Mouse (Mus musculus) embryonic fibroblast, embryonic 13.5 days (primary cell): ENCODE results near the gene Zswim1. TPM values are rescaled to one million over a fixed set of nuclear protein-coding genes. Genes with fewer than 3 reads are reported as not detected.
"Not testable (repeated sequence)": the region's sequence is repeated elsewhere in the genome, so short reads cannot be mapped to it uniquely, and the experiment has no call there.

Experiments used
- H3K27ac ChIP-seq: 2 replicates; pipeline ENCODE4 v1.5.1; 2012; ENCODE audit warnings: low read length, control low read depth, inconsistent platforms; ENCODE audit not compliant: insufficient read depth
- H3K4me1 ChIP-seq: 2 replicates; pipeline ENCODE4 v1.6.1; 2011; ENCODE audit warnings: low read length; ENCODE audit not compliant: control insufficient read depth, insufficient read depth
- H3K4me3 ChIP-seq: 2 replicates; pipeline ENCODE4 v1.5.1; 2011; ENCODE audit warnings: mild to moderate bottlenecking, control low read depth, low read length; ENCODE audit not compliant: insufficient read depth
- CTCF ChIP-seq: IDR thresholded peaks from 2 replicates; pipeline ENCODE4 v1.5.1; 2011; ENCODE audit warnings: mild to moderate bottlenecking, control low read depth, low read length, moderate library complexity, borderline replicate concordance; ENCODE audit not compliant: insufficient read depth
- POLR2A ChIP-seq: IDR thresholded peaks from 2 replicates; pipeline ENCODE4 v1.6.1; 2011; ENCODE audit warnings: low read depth, mild to moderate bottlenecking, control low read depth, low read length, moderate library complexity
- polyA plus RNA-seq: library from polyadenylated mRNA; stranded (reverse); fragments of >200 nt; gene quantifications from 2 replicates; pipeline ENCODE4 v1.2.4, GENCODE M21; 2011; ENCODE audit warnings: low read depth; ENCODE audit not compliant: missing spikeins, insufficient read length

Zswim1 gene
- polyA plus RNA-seq, 1 experiment: 10.1 TPM

DNA sequence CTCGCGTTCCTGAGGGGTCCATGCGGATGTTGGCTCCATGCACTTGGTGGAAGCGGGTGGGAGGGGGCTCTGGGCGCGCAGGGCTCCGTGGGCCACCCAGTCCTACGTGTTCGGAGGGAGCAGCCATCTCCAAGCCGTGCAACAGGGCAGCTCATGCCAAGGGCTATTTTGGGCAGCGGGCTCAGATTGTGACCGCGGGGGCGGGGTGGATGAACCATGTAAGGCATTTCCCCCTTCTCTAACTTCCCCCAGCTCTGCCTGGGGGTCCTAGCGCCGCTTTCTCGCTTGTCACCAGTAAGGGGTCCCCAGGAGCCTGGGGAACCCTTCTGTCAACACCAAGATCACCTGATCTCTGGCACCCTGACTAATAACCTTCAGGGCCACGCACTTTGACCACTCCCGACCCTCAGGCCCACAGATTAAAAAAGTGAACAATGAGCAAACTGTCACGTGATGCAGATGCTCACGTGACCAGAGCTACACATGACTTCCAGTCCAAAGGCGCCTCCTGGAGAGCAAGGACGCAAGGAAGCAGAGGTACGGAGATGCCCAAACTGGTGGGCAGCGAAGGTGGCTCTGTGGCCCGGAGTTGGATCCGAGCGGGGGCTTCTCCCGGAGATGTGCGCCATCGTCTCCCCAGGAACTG is 11.0 kb downstream of the Zswim1 start, which contains the start of gene Neurl2:
Gene Neurl2 (minus strand): TSS at position 143 of the 646 bp plus-strand sequence.
- TF ChIP-seq CTCF: 0 out of 2 replicates have a peak, but pooled peaks have one; percentile 10
- TF ChIP-seq POLR2A: peak; percentile 87
- no peaks in the 10 kb centered on the region; the same call in 1 of the 2 replicates for H3K4me1 ChIP-seq
- peak within 1 kb of the TSS; percentile 82 for H3K4me3 ChIP-seq
- H3K27ac ChIP-seq: peak within 1 kb of the TSS; percentile 85

DNA sequence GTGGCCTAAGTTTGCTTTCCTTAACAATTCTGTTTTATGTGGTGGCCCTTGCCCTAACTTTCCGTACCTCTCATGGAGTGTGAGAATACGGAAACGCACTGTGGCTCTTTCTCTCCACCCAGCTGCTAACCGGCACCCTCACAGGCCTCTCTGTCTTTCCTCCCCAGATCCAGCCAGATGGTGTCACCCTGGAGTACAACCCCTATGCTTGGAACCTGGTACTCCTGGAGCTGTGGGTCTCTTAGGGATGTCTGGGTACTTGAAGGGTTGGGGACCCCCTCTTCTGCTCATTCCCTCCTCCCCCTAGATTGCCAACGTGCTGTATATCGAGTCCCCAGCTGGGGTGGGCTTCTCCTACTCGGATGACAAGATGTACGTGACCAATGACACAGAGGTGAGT is 12.0 kb downstream of the Zswim1 start:
- H3K27ac ChIP-seq: peak overlapping the region; percentile 43
- H3K4me1 ChIP-seq: no peaks in the 10 kb centered on the region; the same call in 1 of the 2 replicates

DNA sequence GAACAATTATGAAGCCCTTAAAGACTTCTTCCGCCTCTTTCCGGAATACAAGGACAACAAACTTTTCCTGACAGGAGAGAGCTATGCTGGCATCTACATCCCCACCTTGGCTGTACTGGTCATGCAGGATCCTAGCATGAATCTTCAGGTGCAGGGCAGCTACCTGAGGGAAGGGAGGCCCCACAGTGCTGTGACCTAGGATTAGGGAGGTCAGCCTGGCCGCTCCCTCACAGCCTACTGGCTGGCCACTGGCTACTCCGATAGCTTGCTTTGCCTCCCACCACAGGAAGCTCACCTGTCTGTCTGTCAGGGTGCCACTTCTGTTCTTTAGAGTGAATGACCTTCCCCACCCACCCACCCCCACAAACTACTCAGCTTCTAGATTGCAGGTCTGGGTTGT is 12.7 kb downstream of the Zswim1 start:
- no peaks in the 10 kb centered on the region; the same call in 1 of the 2 replicates for H3K4me1 ChIP-seq
- no peak overlapping the region for H3K27ac ChIP-seq
- no peak for TF ChIP-seq POLR2A
- no peak for TF ChIP-seq CTCF
- H3K4me3 ChIP-seq: no peak overlapping the region

More for the DNA sequence above, 12.0 kb downstream of the Zswim1 start:
- H3K4me3 ChIP-seq: peak overlapping the region; percentile 82
- TF ChIP-seq POLR2A (0 out of 2 replicates have a peak, but pooled peaks have one; percentile 20), CTCF (0 out of 2 replicates have a peak, but pooled peaks have one; percentile 8)

DNA sequence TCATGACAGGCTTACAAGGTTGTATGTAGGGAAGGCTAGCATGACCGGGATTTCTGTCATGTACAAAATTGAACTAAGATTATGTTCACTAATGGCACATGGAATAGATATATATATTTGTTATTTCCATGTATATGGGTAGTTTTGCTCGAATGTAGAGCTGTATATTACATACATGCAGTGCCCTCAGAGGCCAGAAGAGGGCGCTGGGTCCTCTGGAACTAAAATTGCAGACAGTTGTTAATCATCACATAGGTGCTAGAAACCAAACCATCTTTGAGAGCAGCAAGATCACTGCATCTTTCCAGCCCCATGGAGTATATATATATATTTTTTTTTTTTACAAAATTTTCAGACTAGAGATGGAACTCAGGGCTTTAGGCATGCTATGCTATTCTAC is 23.3 kb downstream of the Zswim1 start:
- H3K27ac ChIP-seq: no peak overlapping the region
- no peak overlapping the region for H3K4me3 ChIP-seq
- TF ChIP-seq CTCF: no peak
- TF ChIP-seq POLR2A: no peak
- H3K4me1 ChIP-seq: no peaks in the 10 kb centered on the region

DNA sequence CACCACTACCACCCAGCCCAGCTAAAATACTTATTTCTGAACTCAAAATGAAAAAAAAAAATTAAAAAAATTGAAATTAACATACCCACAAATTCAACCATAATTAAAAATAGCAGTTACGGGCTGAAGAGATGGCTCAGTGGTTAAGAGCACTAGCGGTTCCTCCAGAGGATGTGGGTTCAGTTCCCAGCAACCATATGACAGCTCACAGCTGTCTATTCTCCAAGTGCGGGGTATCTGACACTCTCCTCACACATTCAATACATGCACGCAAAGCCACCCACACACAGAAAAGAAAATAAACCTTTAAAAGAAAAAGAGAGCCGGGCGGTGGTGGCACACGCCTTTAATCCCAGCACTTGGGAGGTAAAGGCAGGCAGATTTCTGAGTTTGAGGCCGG is 27.6 kb downstream of the Zswim1 start:
- no peak for TF ChIP-seq CTCF
- TF ChIP-seq POLR2A: no peak
- H3K27ac ChIP-seq: no peak overlapping the region
- no peak overlapping the region for H3K4me3 ChIP-seq
- H3K4me1 ChIP-seq: no peaks in the 10 kb centered on the region

DNA sequence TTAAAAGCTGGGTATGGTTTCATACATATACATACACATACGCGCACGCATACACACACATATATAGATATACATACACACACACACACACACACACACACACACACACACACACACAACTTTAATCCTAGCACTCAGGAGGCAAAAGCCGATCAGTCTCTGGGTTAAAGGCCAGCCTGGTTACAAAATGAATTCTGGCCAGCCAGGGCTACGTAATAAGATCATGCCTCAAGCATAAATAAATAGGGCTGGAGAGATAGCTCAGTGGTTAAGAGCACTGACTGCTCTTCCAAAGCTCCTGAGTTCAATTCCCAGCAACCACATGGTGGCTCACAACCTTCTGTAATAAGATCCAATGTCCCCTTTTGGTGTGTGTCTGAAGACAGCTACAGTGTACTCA is 33.1 kb downstream of the Zswim1 start:
- not testable (repeated sequence) for H3K27ac ChIP-seq, H3K4me1 ChIP-seq, H3K4me3 ChIP-seq

DNA sequence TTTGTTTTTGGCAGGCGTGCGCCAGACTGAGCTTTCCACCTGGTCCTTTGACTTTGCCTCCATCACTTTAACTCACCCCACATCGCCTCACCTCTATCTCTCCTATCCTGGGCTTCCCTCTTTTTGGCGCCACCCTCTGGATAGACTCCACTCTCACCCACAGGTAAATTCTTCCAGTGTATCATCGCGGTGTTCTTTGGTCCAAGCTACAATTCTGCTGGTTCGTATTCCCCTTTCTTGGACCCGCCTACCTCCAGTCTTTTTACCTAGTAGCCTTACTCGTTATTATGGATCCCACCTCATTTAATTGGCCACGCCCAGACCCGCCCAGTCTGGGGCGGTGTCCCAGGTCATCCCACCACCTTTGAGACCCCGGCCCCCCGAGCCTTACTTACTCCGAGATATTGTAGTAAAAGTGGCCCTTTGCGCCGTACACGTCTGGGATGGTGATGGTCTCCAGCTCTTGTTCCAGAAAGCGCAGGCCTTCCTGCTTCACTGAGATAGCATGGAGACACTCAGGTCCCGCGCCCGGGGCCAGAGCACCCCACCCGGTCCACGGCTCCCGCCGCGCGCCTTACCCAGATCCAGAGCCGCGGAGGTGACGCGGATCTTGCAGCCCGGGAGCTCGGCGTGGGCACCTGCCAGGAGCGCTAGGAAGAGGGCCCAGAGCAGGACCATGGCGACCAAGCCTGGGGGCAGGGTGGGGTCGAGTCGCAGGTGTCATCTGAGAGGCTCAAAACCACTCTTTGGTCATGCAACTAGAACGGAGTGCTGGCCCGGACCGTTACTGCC is 34.0 kb downstream of the Zswim1 start:
- H3K4me1 ChIP-seq: peaks cover under 1% of the 10 kb centered on the region; the same call in 1 of the 2 replicates
- H3K27ac ChIP-seq: no peak overlapping the region
- no peak for TF ChIP-seq CTCF
- no peak for TF ChIP-seq POLR2A
- peak overlapping the region; percentile 66 for H3K4me3 ChIP-seq

DNA sequence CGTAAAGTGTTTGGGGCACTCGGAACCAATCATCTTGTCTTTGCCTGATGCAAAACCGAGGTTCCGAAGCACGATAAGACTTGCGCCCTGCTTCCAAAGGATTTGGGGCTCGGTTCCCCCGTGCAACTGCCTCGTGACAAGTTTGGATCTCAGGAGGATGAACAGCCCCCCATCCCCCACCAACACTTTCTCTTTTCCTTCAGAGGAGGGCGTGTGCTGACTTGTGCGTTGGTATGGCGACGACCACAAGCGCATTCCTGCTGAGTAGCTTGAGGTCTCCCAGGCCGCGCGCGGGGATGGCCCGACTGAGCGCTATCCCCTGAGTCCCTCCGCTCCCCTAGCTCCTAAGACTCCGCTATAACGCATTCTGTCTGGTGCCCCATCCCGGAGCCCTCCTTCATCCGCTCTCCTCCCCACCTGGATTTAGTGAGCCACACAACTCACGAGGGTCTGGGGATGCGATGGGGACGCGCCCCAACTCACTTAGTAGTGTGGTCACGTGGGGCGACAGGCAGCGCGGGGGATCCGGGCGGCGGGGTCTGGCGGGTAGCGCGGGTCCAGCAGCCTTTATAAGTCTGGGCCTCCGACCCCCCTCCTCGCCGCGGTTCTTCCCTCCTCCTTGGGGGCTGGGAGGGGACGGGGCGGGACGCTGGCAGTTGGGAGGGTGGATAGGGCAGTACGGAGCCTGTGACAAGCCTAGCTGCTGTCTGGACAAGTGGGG is 34.8 kb downstream of the Zswim1 start, which contains the start of gene Pltp:
Gene Pltp (minus strand): TSS at position 611 of the 721 bp plus-strand sequence.
- peak within 1 kb of the TSS; percentile 66 for H3K4me3 ChIP-seq
- TF ChIP-seq POLR2A (peak; percentile 65), CTCF (no peak)
- peaks cover 5% of the 10 kb centered on the region; the same call in 1 of the 2 replicates for H3K4me1 ChIP-seq
- H3K27ac ChIP-seq: 0 out of 2 replicates have a peak within 1 kb of the TSS, but pooled peaks have one; percentile 7

DNA sequence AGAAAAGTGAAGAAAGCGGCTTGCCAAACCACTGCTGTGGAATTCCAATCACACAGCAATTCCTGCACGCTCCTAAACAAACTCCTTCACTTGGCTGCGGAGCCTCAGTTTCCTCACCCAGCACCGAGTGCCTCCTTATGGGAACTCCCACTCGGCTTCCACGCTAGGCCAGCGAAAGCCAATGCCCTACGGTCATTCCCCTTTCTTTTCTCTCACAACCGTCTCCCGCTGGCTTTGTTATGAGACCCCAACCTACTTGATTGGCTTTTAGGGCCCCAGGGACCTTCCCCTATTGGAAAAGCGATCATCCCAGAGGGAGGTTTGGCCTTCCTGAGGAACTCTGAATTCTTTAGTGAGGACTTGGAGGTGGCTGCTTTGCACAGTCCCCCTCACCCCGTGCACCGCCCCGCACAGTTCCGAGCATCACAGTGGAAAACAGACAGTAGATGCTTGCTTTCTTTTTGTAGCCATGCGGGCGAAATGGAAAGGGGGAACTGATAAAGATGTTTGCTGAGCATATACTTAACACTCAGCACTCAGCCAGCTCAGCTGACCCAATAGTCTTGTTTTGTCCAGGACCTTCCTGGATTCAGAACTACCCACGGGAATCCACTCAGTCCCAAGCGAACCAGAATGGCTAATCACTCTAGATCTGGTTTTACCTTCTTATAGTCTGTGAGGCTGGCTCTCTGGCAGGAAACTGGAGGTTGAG is 35.5 kb downstream of the Zswim1 start:
- Histone ChIP-seq H3K27ac (0 out of 2 replicates have a peak overlapping the region, but pooled peaks have one; percentile 7), H3K4me3 (peak overlapping the region; percentile 66), H3K4me1 (peaks cover 8% of the 10 kb centered on the region)
- TF ChIP-seq POLR2A: no peak
- no peak for TF ChIP-seq CTCF
